Mouse (Mus musculus) G1E-ER4 (cell line): Measurements from ENCODE around the gene Dnajc15. TPM values are rescaled to one million over a fixed set of nuclear protein-coding genes. Genes with fewer than 3 reads are reported as not detected.

Experiments
- GATA1 ChIP-seq: IDR thresholded peaks from one replicate; pipeline ENCODE4 v1.8.0; 2012; ENCODE audit warnings: low read length, inconsistent platforms
- polyA plus RNA-seq: library from polyadenylated mRNA; stranded (reverse); fragments of >175 nt; gene quantifications from 2 replicates; pipeline ENCODE4 v1.2.3, GENCODE M21; 2012

The Dnajc15 gene
- polyA plus RNA-seq, result 6.8 and 9.4 TPM in 2 replicates

DNA sequence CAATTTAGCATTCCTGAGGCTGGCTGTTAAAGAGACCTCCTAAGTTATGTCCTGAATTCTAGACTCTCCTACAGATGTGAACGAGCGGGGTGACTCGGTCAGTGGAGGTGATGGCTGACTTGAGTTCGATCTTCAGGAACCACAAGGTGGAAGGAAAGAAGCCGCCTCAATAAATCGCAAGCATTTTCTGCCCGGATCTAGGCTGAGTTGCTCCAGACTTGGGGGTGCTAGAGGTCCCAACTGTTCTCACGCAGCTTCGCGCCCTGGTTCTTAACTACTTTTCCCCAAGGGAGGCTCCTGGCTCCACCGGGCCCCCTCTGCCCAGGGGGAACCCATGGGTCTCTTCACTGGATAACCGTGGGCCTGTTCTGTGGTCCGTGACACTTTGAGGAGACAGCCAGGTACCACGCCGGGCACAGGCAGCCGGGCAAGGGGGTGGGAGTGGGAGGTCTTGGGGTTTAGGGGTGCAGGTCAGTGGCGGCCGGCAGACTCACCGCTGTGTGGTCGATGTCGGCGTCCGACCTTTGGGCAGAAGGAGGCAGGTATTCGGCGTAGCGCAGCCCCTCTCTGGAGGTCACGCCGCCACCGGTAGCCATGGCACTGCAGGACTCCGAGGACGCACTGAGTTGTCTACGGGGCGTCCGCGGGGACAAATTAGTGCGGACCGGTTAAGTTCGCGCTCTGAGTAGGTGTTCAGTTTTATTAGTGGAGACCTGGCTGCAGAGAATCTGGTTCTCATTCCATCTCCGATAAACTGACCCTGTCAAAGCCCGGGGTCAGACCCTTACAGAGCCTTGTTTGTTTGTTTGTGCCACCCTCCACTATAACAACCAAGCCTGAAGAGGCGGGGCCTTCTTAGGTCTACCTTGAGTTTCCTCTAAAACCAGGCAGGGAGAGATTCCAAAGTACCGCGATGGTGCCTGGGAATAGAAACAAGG, at the start of gene Dnajc15:
Gene Dnajc15, minus strand, starts transcription at position 822 of the 938 bp plus-strand sequence.
- no peak for TF ChIP-seq GATA1

GRCm38 (mm10) chr14:77923076-77923865, 48.3 kb upstream of the Dnajc15 start:
- TF ChIP-seq GATA1, result no peak

- no peak for TF ChIP-seq GATA1
These were observed 46.7 kb upstream of the Dnajc15 start for GRCm38 (mm10) chr14:77921641-77922040.

- no peak for TF ChIP-seq GATA1
These were observed 40.9 kb upstream of the Dnajc15 start for GRCm38 (mm10) chr14:77915776-77916175.

GRCm38 (mm10) chr14:77906586-77906985, 31.7 kb upstream of the Dnajc15 start:
- no peak for TF ChIP-seq GATA1

GRCm38 (mm10) chr14:77905466-77905865, 30.5 kb upstream of the Dnajc15 start:
- TF ChIP-seq GATA1, result no peak

- no peak for TF ChIP-seq GATA1
These were observed 29.3 kb upstream of the Dnajc15 start, which contains the start of gene Epsti1 for GRCm38 (mm10) chr14:77904171-77904762. Epsti1 (plus strand) TSS chr14:77904239.

DNA sequence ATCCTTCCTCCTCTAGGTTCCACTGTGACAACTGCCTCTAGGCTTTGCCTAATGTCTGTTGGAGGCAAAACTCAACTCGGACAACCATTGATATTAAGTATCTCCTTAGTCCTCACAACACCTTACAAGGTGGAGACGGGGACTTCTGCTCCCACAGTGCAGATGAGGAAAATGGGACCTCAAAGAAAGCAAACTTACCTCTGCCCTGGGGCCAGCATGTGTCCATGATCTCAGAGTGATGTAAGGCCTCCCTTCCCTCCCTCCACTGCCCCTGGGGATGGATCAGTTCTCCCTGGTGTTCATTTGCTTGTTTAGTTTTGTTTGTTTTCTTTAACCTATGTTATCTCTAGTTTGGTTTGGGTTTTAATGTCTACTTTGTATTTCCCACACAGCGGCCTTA, 27.6 kb upstream of the Dnajc15 start:
- TF ChIP-seq GATA1, result no peak

GRCm38 (mm10) chr14:77895951-77896350, 21.0 kb upstream of the Dnajc15 start:
- TF ChIP-seq GATA1, result no peak

- no peak for TF ChIP-seq GATA1
These were observed 15.0 kb upstream of the Dnajc15 start for GRCm38 (mm10) chr14:77889911-77890310.

GRCm38 (mm10) chr14:77886941-77887340, 12.0 kb upstream of the Dnajc15 start:
- TF ChIP-seq GATA1, result no peak

GRCm38 (mm10) chr14:77886376-77886775, 11.5 kb upstream of the Dnajc15 start:
- TF ChIP-seq GATA1, result no peak

DNA sequence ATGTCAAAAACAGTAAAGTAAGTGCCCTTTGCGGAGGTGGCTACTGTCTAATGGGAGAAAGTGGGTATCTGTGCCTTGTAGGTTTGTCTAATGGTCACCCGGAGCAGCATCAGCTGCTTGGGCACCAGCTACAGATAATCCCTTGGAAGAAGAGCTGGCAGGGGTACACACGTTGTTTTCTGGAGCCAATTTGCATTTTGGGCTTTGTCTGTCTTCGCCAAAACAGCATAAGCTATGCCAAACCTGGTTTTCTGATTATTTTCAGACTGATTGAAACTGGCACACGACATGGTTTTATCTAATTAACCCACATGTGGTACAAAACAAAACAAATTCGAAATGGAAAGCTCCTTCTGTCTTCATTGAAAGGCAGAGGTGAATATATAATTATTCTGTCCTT, 7.7 kb upstream of the Dnajc15 start:
- no peak for TF ChIP-seq GATA1

GRCm38 (mm10) chr14:77881998-77882397, 7.1 kb upstream of the Dnajc15 start:
- no peak for TF ChIP-seq GATA1

GRCm38 (mm10) chr14:77876199-77876598, 1.3 kb upstream of the Dnajc15 start:
- no peak for TF ChIP-seq GATA1

GRCm38 (mm10) chr14:77871380-77871975, 3.4 kb downstream of the Dnajc15 start:
- no peak for TF ChIP-seq GATA1
